Mouse (Mus musculus): ENCODE data around the gene Hist2h2aa2. TPM values are rescaled to one million over a fixed set of nuclear protein-coding genes. Genes with fewer than 3 reads are reported as not detected.

Gene Hist2h2aa2
- polyA plus RNA-seq, 1 experiment from 2014 or later = 224 TPM

- Histone ChIP-seq H3K4me2 (ENCODE audit: low read depth, low read length) (peak overlapping the region; percentile 85), H3K4me1 (ENCODE audit: insufficient read depth) (peaks cover 15% of the 10 kb centered on the region), H3K36me3 (replicated peaks; ENCODE audit: insufficient read depth, low read length) (no peaks in the 10 kb centered on the region), H3K4me3 (ENCODE audit: low read depth, low read length) (peak overlapping the region; percentile 55), H3K27ac (ENCODE audit: low read depth) (peak overlapping the region; percentile 20; the same call in 1 of the 2 replicates), H3K9me3 (ENCODE audit: low read length) (no peaks in the 10 kb centered on the region; the same call in 1 of the 2 replicates), H3K9ac (replicated peaks) (peak overlapping the region; percentile 51; the same call in 1 of the 2 replicates), H3K27me3 (ENCODE audit: insufficient read depth, low read length) (no peaks in the 10 kb centered on the region)
- ATAC-seq (peak; percentile 22), DNase-seq (no peak)
- WGBS (ENCODE audit: insufficient replicate concordance) = 15% methylated on average over 6 of the region's 6 CpGs
- TF ChIP-seq EP300 (IDR thresholded peaks at IDR 0.05; ENCODE audit: low read depth) = no peak
These were observed 41.9 kb downstream of the Hist2h2aa2 start for GRCm38 (mm10) chr3:96198181-96198580.

GRCm38 (mm10) chr3:96197129-96197749 is 42.8 kb downstream of the Hist2h2aa2 start:
- peak overlapping the region; percentile 61 for H3K9ac ChIP-seq (replicated peaks)
- H3K27ac ChIP-seq (ENCODE audit: low read depth) = peak overlapping the region; percentile 88
- peak overlapping the region; percentile 85 for H3K4me2 ChIP-seq (ENCODE audit: low read depth, low read length)
- H3K4me3 ChIP-seq (ENCODE audit: low read depth, low read length) = peak overlapping the region; percentile 55
- under 1% methylated on average over 50 of the region's 50 CpGs for WGBS (ENCODE audit: insufficient replicate concordance)
- peak; percentile 89 for ATAC-seq
- peaks cover 15% of the 10 kb centered on the region for H3K4me1 ChIP-seq (ENCODE audit: insufficient read depth)
- H3K9me3 ChIP-seq (ENCODE audit: low read length) = no peaks in the 10 kb centered on the region; the same call in 1 of the 2 replicates
- H3K36me3 ChIP-seq (replicated peaks; ENCODE audit: insufficient read depth, low read length) = no peaks in the 10 kb centered on the region
- H3K27me3 ChIP-seq (ENCODE audit: insufficient read depth, low read length) = no peaks in the 10 kb centered on the region
- TF ChIP-seq CTCF (IDR thresholded peaks at IDR 0.05; ENCODE audit: low read depth) (peak; percentile 22; the same call in 1 of the 2 replicates), EP300 (IDR thresholded peaks at IDR 0.05; ENCODE audit: low read depth) (peak; percentile 49; the same call in 1 of the 2 replicates)
- DNase-seq = peak; percentile 87

GRCm38 (mm10) chr3:96196437-96197128 is 43.5 kb downstream of the Hist2h2aa2 start:
- ATAC-seq = no peak
- no peak for DNase-seq
- TF ChIP-seq CTCF (IDR thresholded peaks at IDR 0.05; ENCODE audit: low read depth) (no peak), EP300 (IDR thresholded peaks at IDR 0.05; ENCODE audit: low read depth) (no peak)

GRCm38 (mm10) chr3:96195616-96196313 is 44.3 kb downstream of the Hist2h2aa2 start:
- no peak for TF ChIP-seq EP300 (IDR thresholded peaks at IDR 0.05; ENCODE audit: low read depth)
- TF ChIP-seq CTCF (IDR thresholded peaks at IDR 0.05; ENCODE audit: low read depth) = peak; percentile 34
- Histone ChIP-seq H3K27me3 (ENCODE audit: insufficient read depth, low read length) (no peaks in the 10 kb centered on the region), H3K36me3 (replicated peaks; ENCODE audit: insufficient read depth, low read length) (no peaks in the 10 kb centered on the region), H3K27ac (ENCODE audit: low read depth) (no peak overlapping the region), H3K4me2 (ENCODE audit: low read depth, low read length) (no peak overlapping the region), H3K9me3 (ENCODE audit: low read length) (no peaks in the 10 kb centered on the region; the same call in 1 of the 2 replicates), H3K4me3 (ENCODE audit: low read depth, low read length) (no peak overlapping the region), H3K9ac (replicated peaks) (no peak overlapping the region), H3K4me1 (ENCODE audit: insufficient read depth) (peaks cover 15% of the 10 kb centered on the region)
- no peak for DNase-seq
- 85% methylated on average over 11 of the region's 11 CpGs for WGBS (ENCODE audit: insufficient replicate concordance)
- no peak for ATAC-seq

More at GRCm38 (mm10) chr3:96196437-96197128, 43.5 kb downstream of the Hist2h2aa2 start:
- Histone ChIP-seq H3K9ac (replicated peaks) (peak overlapping the region; percentile 61), H3K4me3 (ENCODE audit: low read depth, low read length) (peak overlapping the region; percentile 55), H3K9me3 (ENCODE audit: low read length) (no peaks in the 10 kb centered on the region; the same call in 1 of the 2 replicates), H3K27ac (ENCODE audit: low read depth) (peak overlapping the region; percentile 88; the same call in 1 of the 2 replicates), H3K27me3 (ENCODE audit: insufficient read depth, low read length) (no peaks in the 10 kb centered on the region), H3K4me1 (ENCODE audit: insufficient read depth) (peaks cover 15% of the 10 kb centered on the region), H3K4me2 (ENCODE audit: low read depth, low read length) (peak overlapping the region; percentile 85), H3K36me3 (replicated peaks; ENCODE audit: insufficient read depth, low read length) (no peaks in the 10 kb centered on the region)
- WGBS (ENCODE audit: insufficient replicate concordance) = 21% methylated on average over 27 of the region's 27 CpGs

- H3K4me2 ChIP-seq (ENCODE audit: low read depth, low read length) = no peak overlapping the region
- 50% methylated on average over 10 of the region's 10 CpGs for WGBS (ENCODE audit: insufficient replicate concordance)
- DNase-seq (no peak), ATAC-seq (no peak)
- no peak overlapping the region for H3K9ac ChIP-seq (replicated peaks)
- no peaks in the 10 kb centered on the region for H3K36me3 ChIP-seq (replicated peaks; ENCODE audit: insufficient read depth, low read length)
- no peaks in the 10 kb centered on the region for H3K27me3 ChIP-seq (ENCODE audit: insufficient read depth, low read length)
- no peak for TF ChIP-seq CTCF (IDR thresholded peaks at IDR 0.05; ENCODE audit: low read depth)
- no peak for TF ChIP-seq EP300 (IDR thresholded peaks at IDR 0.05; ENCODE audit: low read depth)
- no peak overlapping the region for H3K27ac ChIP-seq (ENCODE audit: low read depth)
- H3K9me3 ChIP-seq (ENCODE audit: low read length) = no peaks in the 10 kb centered on the region; the same call in 1 of the 2 replicates
- peaks cover 15% of the 10 kb centered on the region for H3K4me1 ChIP-seq (ENCODE audit: insufficient read depth)
- no peak overlapping the region for H3K4me3 ChIP-seq (ENCODE audit: low read depth, low read length)
These were observed 45.1 kb downstream of the Hist2h2aa2 start for GRCm38 (mm10) chr3:96194966-96195365.

- DNase-seq = no peak
- Histone ChIP-seq H3K27me3 (ENCODE audit: insufficient read depth, low read length) (no peaks in the 10 kb centered on the region), H3K9ac (replicated peaks) (no peak overlapping the region), H3K4me1 (ENCODE audit: insufficient read depth) (peaks cover 12% of the 10 kb centered on the region), H3K9me3 (ENCODE audit: low read length) (no peaks in the 10 kb centered on the region; the same call in 1 of the 2 replicates), H3K36me3 (replicated peaks; ENCODE audit: insufficient read depth, low read length) (no peaks in the 10 kb centered on the region), H3K4me2 (ENCODE audit: low read depth, low read length) (no peak overlapping the region), H3K4me3 (ENCODE audit: low read depth, low read length) (no peak overlapping the region), H3K27ac (ENCODE audit: low read depth) (no peak overlapping the region)
- no peak for ATAC-seq
- TF ChIP-seq EP300 (IDR thresholded peaks at IDR 0.05; ENCODE audit: low read depth) = no peak
- TF ChIP-seq CTCF (IDR thresholded peaks at IDR 0.05; ENCODE audit: low read depth) = no peak
- 68% methylated on average over 12 of the region's 12 CpGs for WGBS (ENCODE audit: insufficient replicate concordance)
These were observed 47.1 kb downstream of the Hist2h2aa2 start for GRCm38 (mm10) chr3:96192977-96193376.

Small RNAs within 50 kb of the gene (microRNA-seq; reads per million reads assigned to microRNA genes)
- not detected for gene Gm44492
- gene Gm47311 = not detected
- gene Gm47313 = not detected

Other genes starting within 250 kb of the Hist2h2aa2 start
- gene Plekho1, start 244.3 kb downstream of the Hist2h2aa2 start, polyA plus RNA-seq (2015; fragmentation: Nextera tagmentation; extraction: Ambion mirVana) = 10.7 and 11.7 TPM in 2 replicates
- gene Vps45, start 181.8 kb downstream of the Hist2h2aa2 start, polyA plus RNA-seq (2015; fragmentation: Nextera tagmentation; extraction: Ambion mirVana) = 11.3 and 12.5 TPM in 2 replicates
- 7.4 and 7.9 TPM in 2 replicates for gene Otud7b, start 135.7 kb downstream of the Hist2h2aa2 start, polyA plus RNA-seq (2015; fragmentation: Nextera tagmentation; extraction: Ambion mirVana)
- gene Mtmr11, start 78.3 kb downstream of the Hist2h2aa2 start, polyA plus RNA-seq (2015; fragmentation: Nextera tagmentation; extraction: Ambion mirVana) = 2.7 and 3.0 TPM in 2 replicates
- 38.6 and 41.1 TPM in 2 replicates for gene Sf3b4, start 67.9 kb downstream of the Hist2h2aa2 start, polyA plus RNA-seq (2015; fragmentation: Nextera tagmentation; extraction: Ambion mirVana)
- 0.08 and 0.09 TPM in 2 replicates for gene Sv2a, start 59.1 kb downstream of the Hist2h2aa2 start, polyA plus RNA-seq (2015; fragmentation: Nextera tagmentation; extraction: Ambion mirVana)
- 49.2 and 49.3 TPM in 2 replicates for gene Bola1, start 20.6 kb downstream of the Hist2h2aa2 start, polyA plus RNA-seq (2015; fragmentation: Nextera tagmentation; extraction: Ambion mirVana)
- 0.46 TPM in 1 of 2 replicates, not detected in the other for gene Hist2h2ab, start 20.4 kb downstream of the Hist2h2aa2 start, polyA plus RNA-seq (2015; fragmentation: Nextera tagmentation; extraction: Ambion mirVana)
- gene Hist2h2ac, start 19.4 kb downstream of the Hist2h2aa2 start, polyA plus RNA-seq (2015; fragmentation: Nextera tagmentation; extraction: Ambion mirVana) = 9.4 and 13.8 TPM in 2 replicates
- gene Hist2h2be, start 19.2 kb downstream of the Hist2h2aa2 start, polyA plus RNA-seq (2015; fragmentation: Nextera tagmentation; extraction: Ambion mirVana) = 4.1 and 4.9 TPM in 2 replicates
- 5.0 and 8.1 TPM in 2 replicates for gene Hist2h3c2, start 1.1 kb downstream of the Hist2h2aa2 start, polyA plus RNA-seq (2015; fragmentation: Nextera tagmentation; extraction: Ambion mirVana)
- 107 and 123 TPM in 2 replicates for gene Hist2h2aa1, start 5.2 kb upstream of the Hist2h2aa2 start, polyA plus RNA-seq (2015; fragmentation: Nextera tagmentation; extraction: Ambion mirVana)
- gene Hist2h3c1, start 6.4 kb upstream of the Hist2h2aa2 start, polyA plus RNA-seq (2015; fragmentation: Nextera tagmentation; extraction: Ambion mirVana) = 0.78 and 1.5 TPM in 2 replicates
- 40.3 and 56.7 TPM in 2 replicates for gene Hist2h4, start 23.0 kb upstream of the Hist2h2aa2 start, polyA plus RNA-seq (2015; fragmentation: Nextera tagmentation; extraction: Ambion mirVana)
- 56.1 and 84.5 TPM in 2 replicates for gene Hist2h3b, start 28.4 kb upstream of the Hist2h2aa2 start, polyA plus RNA-seq (2015; fragmentation: Nextera tagmentation; extraction: Ambion mirVana)
- gene Hist2h2bb, start 29.5 kb upstream of the Hist2h2aa2 start, polyA plus RNA-seq (2015; fragmentation: Nextera tagmentation; extraction: Ambion mirVana) = 9.4 and 11.0 TPM in 2 replicates
- gene Fcgr1, start 53.7 kb upstream of the Hist2h2aa2 start, polyA plus RNA-seq (2015; fragmentation: Nextera tagmentation; extraction: Ambion mirVana) = 6.2 and 8.7 TPM in 2 replicates
- gene BC107364, start 212.0 kb upstream of the Hist2h2aa2 start, polyA plus RNA-seq (2015; fragmentation: Nextera tagmentation; extraction: Ambion mirVana) = not detected in 2 replicates

All from liver, postnatal 0 days (tissue).